Mouse (Mus musculus): ENCODE measurements around the gene Iqsec3. TPM values are rescaled to one million over a fixed set of nuclear protein-coding genes. Genes with fewer than 3 reads are reported as not detected.

Gene Iqsec3
- polyA plus RNA-seq, 1 experiment from 2014 or later, result 0.08 TPM

DNA sequence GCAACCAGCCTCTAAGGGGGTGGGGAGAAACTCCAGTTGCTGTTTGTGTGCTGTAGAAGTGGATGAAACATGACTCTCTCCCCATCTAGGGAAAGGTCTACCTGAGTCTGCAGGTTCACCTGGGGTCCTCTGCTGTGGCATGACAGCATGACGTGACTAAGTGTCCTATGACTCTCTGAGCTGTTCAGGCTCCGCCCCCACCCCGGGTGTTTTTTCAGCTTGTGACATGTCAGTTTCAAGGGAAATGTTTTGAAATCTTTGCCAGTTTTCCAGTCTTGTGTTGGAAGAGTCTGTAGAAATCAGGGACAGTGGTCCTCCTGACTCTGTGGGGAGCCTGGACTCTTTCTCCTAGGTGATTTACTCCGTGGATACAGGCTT is 135.0 kb downstream of the Iqsec3 start:
- no peaks in the 10 kb centered on the region for H3K4me1 ChIP-seq (ENCODE audit: control insufficient read depth, insufficient read depth, low read length)
- ATAC-seq (ENCODE audit: low FRiP score, low TSS enrichment), result peak; percentile 29; the same call in 1 of the 2 replicates
- WGBS, result 35% methylated on average over 4 of the region's 4 CpGs
- H3K9ac ChIP-seq (ENCODE audit: low read depth, low read length), result no peak overlapping the region
- no peaks in the 10 kb centered on the region for H3K9me3 ChIP-seq (ENCODE audit: control insufficient read depth, low read length)
- H3K4me2 ChIP-seq (replicated peaks; ENCODE audit: low read depth, low read length), result no peak overlapping the region
- H3K27me3 ChIP-seq (ENCODE audit: control insufficient read depth, insufficient read depth, low read length), result no peaks in the 10 kb centered on the region
- no peak overlapping the region for H3K27ac ChIP-seq (ENCODE audit: low read depth, low read length)
- H3K36me3 ChIP-seq (ENCODE audit: control insufficient read depth, insufficient read depth, low read length), result no peaks in the 10 kb centered on the region
- no peak overlapping the region for H3K4me3 ChIP-seq (ENCODE audit: low read length)

DNA sequence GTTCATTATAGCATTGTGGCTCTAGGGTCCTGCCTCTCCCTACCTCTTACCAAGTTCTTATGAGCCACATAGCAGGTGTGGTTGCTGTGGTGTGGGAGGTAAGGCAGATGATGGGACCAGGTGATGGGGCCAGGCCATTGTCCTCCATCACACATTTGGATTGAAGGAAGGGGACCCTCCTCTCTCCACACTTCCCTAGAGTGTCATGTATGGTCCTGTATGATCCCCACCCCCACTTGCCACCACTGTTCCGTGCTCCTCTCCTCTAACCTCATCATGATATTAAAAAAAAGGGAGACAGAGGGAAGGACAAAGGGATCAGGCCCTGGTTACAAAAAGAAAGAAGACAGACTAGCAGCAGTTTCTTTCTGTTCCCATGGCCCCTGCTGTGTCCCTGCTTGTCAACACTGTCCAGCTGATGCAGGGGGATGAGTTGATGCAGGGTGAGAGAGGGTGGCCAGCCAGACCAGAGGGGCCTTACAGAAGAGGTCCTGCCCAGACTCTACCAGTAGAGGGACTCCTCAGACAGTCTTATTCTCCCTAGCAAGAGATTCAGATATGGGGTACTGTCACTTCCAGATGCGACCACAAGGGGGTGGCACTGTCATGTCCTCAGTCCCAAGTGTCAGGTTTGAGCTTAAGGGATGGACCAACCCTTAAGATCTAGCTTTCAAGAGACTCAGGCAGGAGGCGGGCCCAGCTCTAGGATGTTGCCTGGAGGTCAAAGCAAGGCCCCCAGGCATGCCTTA is 135.5 kb downstream of the Iqsec3 start:
- no peak overlapping the region for H3K4me2 ChIP-seq (replicated peaks; ENCODE audit: low read depth, low read length)
- no peaks in the 10 kb centered on the region for H3K4me1 ChIP-seq (ENCODE audit: control insufficient read depth, insufficient read depth, low read length)
- H3K36me3 ChIP-seq (ENCODE audit: control insufficient read depth, insufficient read depth, low read length), result no peaks in the 10 kb centered on the region
- H3K27ac ChIP-seq (ENCODE audit: low read depth, low read length), result no peak overlapping the region
- no peak overlapping the region for H3K9ac ChIP-seq (ENCODE audit: low read depth, low read length)
- 33% methylated on average over 3 of the region's 3 CpGs for WGBS
- no peaks in the 10 kb centered on the region for H3K27me3 ChIP-seq (ENCODE audit: control insufficient read depth, insufficient read depth, low read length)
- H3K9me3 ChIP-seq (ENCODE audit: control insufficient read depth, low read length), result no peaks in the 10 kb centered on the region
- no peak overlapping the region for H3K4me3 ChIP-seq (ENCODE audit: low read length)
- ATAC-seq (ENCODE audit: low FRiP score, low TSS enrichment), result peak; percentile 81

DNA sequence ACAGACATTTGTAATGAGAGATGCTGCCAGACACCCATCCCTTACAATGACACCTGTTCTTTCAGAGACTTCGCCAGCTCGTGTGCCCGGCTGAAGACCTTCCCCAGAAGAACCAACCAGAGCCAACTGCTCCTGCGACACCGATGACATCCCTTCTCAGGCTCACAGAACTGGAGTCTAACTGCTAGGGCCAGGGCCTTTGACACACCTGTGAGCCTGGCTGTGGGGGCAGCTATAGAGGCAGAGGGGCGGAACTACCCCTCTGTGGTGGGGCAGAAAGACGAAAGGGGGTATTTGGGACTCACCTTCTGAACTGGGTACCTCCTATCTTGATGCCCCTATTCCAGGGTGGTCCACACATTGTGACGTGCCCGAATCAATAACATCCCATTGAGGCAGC is 136.2 kb downstream of the Iqsec3 start:
- Histone ChIP-seq H3K36me3 (ENCODE audit: control insufficient read depth, insufficient read depth, low read length) (no peaks in the 10 kb centered on the region), H3K27ac (ENCODE audit: low read depth, low read length) (no peak overlapping the region), H3K4me2 (replicated peaks; ENCODE audit: low read depth, low read length) (no peak overlapping the region), H3K9ac (ENCODE audit: low read depth, low read length) (no peak overlapping the region), H3K4me3 (ENCODE audit: low read length) (no peak overlapping the region), H3K27me3 (ENCODE audit: control insufficient read depth, insufficient read depth, low read length) (no peaks in the 10 kb centered on the region), H3K4me1 (ENCODE audit: control insufficient read depth, insufficient read depth, low read length) (no peaks in the 10 kb centered on the region), H3K9me3 (ENCODE audit: control insufficient read depth, low read length) (no peaks in the 10 kb centered on the region)
- WGBS, result 93% methylated on average over 9 of the region's 9 CpGs
- ATAC-seq (ENCODE audit: low FRiP score, low TSS enrichment), result no peak

DNA sequence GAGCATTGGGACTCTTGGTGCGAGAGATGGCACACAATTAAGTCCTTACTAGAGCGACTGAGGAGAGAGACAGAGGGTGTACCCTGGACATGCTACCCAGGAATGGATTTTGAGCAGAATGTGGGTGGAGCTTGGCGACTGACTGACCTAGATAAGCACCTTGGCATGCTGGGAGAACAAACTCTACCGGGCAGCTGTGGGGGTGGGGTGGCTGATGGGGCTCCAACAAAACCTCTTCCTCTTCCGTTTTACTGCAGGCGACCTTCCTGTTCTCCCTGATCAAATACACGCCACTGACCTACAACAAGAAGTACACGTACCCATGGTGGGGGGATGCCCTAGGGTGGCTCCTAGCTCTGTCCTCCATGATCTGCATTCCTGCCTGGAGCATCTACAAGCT is 136.9 kb downstream of the Iqsec3 start:
- WGBS, result 72% methylated on average over 8 of the region's 8 CpGs
- H3K27me3 ChIP-seq (ENCODE audit: control insufficient read depth, insufficient read depth, low read length), result no peaks in the 10 kb centered on the region
- H3K4me2 ChIP-seq (replicated peaks; ENCODE audit: low read depth, low read length), result no peak overlapping the region
- no peaks in the 10 kb centered on the region for H3K4me1 ChIP-seq (ENCODE audit: control insufficient read depth, insufficient read depth, low read length)
- H3K4me3 ChIP-seq (ENCODE audit: low read length), result no peak overlapping the region
- H3K9ac ChIP-seq (ENCODE audit: low read depth, low read length), result no peak overlapping the region
- H3K9me3 ChIP-seq (ENCODE audit: control insufficient read depth, low read length), result no peaks in the 10 kb centered on the region
- no peak for ATAC-seq (ENCODE audit: low FRiP score, low TSS enrichment)
- H3K36me3 ChIP-seq (ENCODE audit: control insufficient read depth, insufficient read depth, low read length), result no peaks in the 10 kb centered on the region
- H3K27ac ChIP-seq (ENCODE audit: low read depth, low read length), result no peak overlapping the region

DNA sequence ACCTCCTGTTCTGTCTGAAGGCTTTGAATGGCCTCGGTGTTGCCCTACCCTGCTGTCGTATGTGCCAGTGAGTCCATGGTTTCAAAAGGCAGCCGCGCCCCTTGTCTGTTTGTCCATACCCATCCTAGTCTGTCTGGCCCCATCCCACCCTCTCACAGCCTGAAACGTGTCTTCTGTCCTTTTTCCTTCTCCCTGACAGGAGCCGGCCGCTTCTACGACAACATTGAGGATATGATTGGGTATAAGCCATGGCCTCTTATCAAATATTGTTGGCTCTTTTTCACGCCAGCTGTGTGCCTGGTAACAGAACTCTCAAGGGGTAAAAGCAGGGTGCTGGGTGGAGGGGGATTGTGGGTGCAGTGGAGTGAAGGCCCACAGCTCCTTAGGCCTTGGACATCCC is 137.6 kb downstream of the Iqsec3 start:
- Histone ChIP-seq H3K4me2 (replicated peaks; ENCODE audit: low read depth, low read length) (no peak overlapping the region), H3K4me3 (ENCODE audit: low read length) (no peak overlapping the region), H3K27ac (ENCODE audit: low read depth, low read length) (no peak overlapping the region), H3K9me3 (ENCODE audit: control insufficient read depth, low read length) (no peaks in the 10 kb centered on the region), H3K4me1 (ENCODE audit: control insufficient read depth, insufficient read depth, low read length) (no peaks in the 10 kb centered on the region), H3K36me3 (ENCODE audit: control insufficient read depth, insufficient read depth, low read length) (no peaks in the 10 kb centered on the region), H3K27me3 (ENCODE audit: control insufficient read depth, insufficient read depth, low read length) (no peaks in the 10 kb centered on the region), H3K9ac (ENCODE audit: low read depth, low read length) (no peak overlapping the region)
- no peak for ATAC-seq (ENCODE audit: low FRiP score, low TSS enrichment)
- WGBS, result 72% methylated on average over 9 of the region's 9 CpGs

DNA sequence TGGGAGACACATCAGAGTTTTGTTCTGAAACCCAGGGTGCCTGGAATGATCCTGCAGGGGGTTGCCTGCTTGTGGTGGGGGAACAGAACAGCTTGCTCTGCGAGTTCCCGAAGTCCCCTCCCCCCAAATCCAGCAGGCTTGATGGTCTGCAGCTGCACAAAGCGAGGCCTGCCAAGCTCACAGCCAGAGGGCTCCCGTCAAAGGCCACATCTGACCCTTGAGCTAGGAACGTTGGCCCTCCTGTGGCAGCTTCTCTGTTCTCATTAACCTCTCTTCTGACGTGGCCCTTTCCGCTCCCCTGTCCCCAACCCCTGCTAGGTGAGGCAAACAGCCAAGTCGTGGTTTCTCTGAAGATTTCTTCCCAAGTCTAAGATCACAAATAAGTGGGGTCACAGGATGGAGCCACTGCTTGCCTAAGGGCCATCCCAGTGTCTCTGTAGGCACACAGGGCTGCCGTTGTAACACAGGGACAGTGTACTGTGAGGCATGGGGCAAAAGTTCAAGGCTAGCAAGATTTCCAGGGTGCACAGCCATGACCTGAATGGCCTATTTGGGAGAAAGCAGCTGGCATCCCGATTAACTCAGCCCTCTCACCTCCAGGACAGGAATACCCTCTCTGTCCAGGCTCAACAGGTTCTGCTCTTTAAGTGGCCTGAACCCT is 143.5 kb downstream of the Iqsec3 start:
- Histone ChIP-seq H3K27ac (ENCODE audit: low read depth, low read length) (no peak overlapping the region), H3K36me3 (ENCODE audit: control insufficient read depth, insufficient read depth, low read length) (no peaks in the 10 kb centered on the region), H3K9me3 (ENCODE audit: control insufficient read depth, low read length) (no peaks in the 10 kb centered on the region), H3K4me2 (replicated peaks; ENCODE audit: low read depth, low read length) (no peak overlapping the region), H3K9ac (ENCODE audit: low read depth, low read length) (no peak overlapping the region), H3K27me3 (ENCODE audit: control insufficient read depth, insufficient read depth, low read length) (no peaks in the 10 kb centered on the region), H3K4me3 (ENCODE audit: low read length) (no peak overlapping the region), H3K4me1 (ENCODE audit: control insufficient read depth, insufficient read depth, low read length) (peaks cover 15% of the 10 kb centered on the region)
- 0 out of 2 replicates have a peak, but pooled peaks have one; percentile 45 for ATAC-seq (ENCODE audit: low FRiP score, low TSS enrichment)
- 16% methylated on average over 10 of the region's 10 CpGs for WGBS

DNA sequence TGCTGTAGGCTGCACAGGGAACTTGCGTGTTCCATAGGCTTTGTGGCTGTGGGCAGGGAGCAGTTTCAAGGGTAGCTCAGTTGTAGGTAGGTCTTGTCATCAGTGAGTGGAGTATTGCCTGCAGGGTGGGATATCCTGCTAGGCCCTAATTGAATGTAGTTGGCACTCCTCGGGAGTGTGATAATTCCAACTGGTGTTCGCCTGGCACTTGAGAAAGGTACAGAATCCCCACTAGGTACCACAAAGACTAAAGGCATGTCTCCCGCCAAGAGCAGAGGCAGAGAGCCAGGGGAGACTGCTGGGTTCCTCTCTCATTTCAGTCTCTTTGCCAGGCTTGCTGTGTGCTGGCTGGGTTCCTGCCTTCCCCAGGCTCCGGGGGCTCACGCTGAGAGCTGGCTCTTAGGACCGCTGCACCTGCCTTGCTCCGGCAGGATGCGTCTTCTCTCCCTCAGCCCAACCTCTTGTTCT is 145.0 kb downstream of the Iqsec3 start:
- no peak for ATAC-seq (ENCODE audit: low FRiP score, low TSS enrichment)
- Histone ChIP-seq H3K9me3 (ENCODE audit: control insufficient read depth, low read length) (no peaks in the 10 kb centered on the region), H3K9ac (ENCODE audit: low read depth, low read length) (no peak overlapping the region), H3K27me3 (ENCODE audit: control insufficient read depth, insufficient read depth, low read length) (no peaks in the 10 kb centered on the region), H3K4me1 (ENCODE audit: control insufficient read depth, insufficient read depth, low read length) (peaks cover 15% of the 10 kb centered on the region), H3K4me2 (replicated peaks; ENCODE audit: low read depth, low read length) (no peak overlapping the region), H3K27ac (ENCODE audit: low read depth, low read length) (no peak overlapping the region), H3K36me3 (ENCODE audit: control insufficient read depth, insufficient read depth, low read length) (no peaks in the 10 kb centered on the region), H3K4me3 (ENCODE audit: low read length) (no peak overlapping the region)
- WGBS, result 81% methylated on average over 9 of the region's 9 CpGs

DNA sequence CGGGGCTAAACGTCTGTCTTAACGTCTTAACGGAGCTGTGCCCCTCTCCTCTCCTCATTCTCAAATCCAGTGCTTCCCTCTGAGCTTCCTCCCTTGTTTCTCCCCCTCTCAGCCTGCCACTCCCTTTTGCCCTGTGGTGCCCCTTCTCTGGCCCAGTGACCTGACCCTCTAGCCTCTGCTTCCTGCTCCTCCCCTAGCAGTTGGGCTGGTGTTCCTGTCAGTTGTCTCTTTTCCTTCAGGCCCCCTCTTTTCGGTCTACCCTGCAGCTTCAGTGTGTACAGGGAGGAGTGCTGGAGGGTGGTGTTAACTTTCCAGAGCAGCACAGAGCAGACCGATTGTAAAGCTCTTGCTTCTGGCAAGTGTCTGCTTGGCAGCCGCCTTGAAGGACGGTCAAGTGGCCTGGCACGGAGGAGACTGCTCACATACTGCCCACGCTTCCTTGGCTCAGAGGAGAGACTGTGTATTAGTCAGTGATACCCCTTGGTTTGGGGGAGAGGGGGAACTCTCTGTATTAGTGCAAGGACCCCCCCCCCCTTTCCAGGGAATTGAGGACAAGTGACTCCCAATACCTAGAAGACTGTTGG is 146.9 kb downstream of the Iqsec3 start:
- Histone ChIP-seq H3K4me1 (ENCODE audit: control insufficient read depth, insufficient read depth, low read length) (peaks cover 22% of the 10 kb centered on the region), H3K36me3 (ENCODE audit: control insufficient read depth, insufficient read depth, low read length) (no peaks in the 10 kb centered on the region), H3K4me2 (replicated peaks; ENCODE audit: low read depth, low read length) (no peak overlapping the region), H3K4me3 (ENCODE audit: low read length) (no peak overlapping the region), H3K9ac (ENCODE audit: low read depth, low read length) (no peak overlapping the region), H3K9me3 (ENCODE audit: control insufficient read depth, low read length) (no peaks in the 10 kb centered on the region), H3K27ac (ENCODE audit: low read depth, low read length) (no peak overlapping the region), H3K27me3 (ENCODE audit: control insufficient read depth, insufficient read depth, low read length) (no peaks in the 10 kb centered on the region)
- WGBS, result 23% methylated on average over 10 of the region's 10 CpGs
- ATAC-seq (ENCODE audit: low FRiP score, low TSS enrichment), result no peak

DNA sequence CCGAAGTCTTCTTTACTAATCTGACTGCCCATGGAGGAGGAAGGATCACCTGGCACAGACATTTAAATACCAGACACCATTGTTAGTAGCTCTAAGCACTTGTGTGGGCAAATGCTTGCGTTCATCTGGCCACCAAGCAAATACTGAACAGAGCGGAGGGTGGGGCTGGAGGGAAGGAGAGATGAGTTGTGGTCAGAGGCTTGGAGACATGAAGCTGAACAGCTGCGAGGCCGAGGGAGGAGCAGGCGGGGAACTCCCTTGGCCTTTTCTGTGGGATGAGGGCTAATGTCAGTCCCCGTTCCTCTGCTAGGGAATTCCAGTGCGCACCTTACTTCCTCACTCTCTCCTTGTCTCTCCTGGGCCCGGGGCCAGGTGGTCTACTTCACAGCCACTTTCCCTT is 147.7 kb downstream of the Iqsec3 start:
- Histone ChIP-seq H3K27me3 (ENCODE audit: control insufficient read depth, insufficient read depth, low read length) (no peaks in the 10 kb centered on the region), H3K4me3 (ENCODE audit: low read length) (no peak overlapping the region), H3K36me3 (ENCODE audit: control insufficient read depth, insufficient read depth, low read length) (no peaks in the 10 kb centered on the region), H3K9ac (ENCODE audit: low read depth, low read length) (no peak overlapping the region), H3K9me3 (ENCODE audit: control insufficient read depth, low read length) (no peaks in the 10 kb centered on the region), H3K27ac (ENCODE audit: low read depth, low read length) (no peak overlapping the region), H3K4me2 (replicated peaks; ENCODE audit: low read depth, low read length) (no peak overlapping the region), H3K4me1 (ENCODE audit: control insufficient read depth, insufficient read depth, low read length) (peaks cover 22% of the 10 kb centered on the region)
- no peak for ATAC-seq (ENCODE audit: low FRiP score, low TSS enrichment)
- WGBS, result 45% methylated on average over 9 of the region's 9 CpGs
